Mouse (Mus musculus) lung, adult 2 months (tissue): ENCODE measurements around the gene Sox5.

Experiments used
- CTCF ChIP-seq: fragments of 200-500 bp; IDR thresholded peaks from 2 replicates; pipeline ENCODE4 v1.5.1; 2011; ENCODE audit warnings: mild to moderate bottlenecking, low read length, control low read depth; ENCODE audit not compliant: insufficient read depth
- POLR2A ChIP-seq: fragments of 200-500 bp; IDR thresholded peaks from 2 replicates; pipeline ENCODE4 v1.6.1; 2011; ENCODE audit warnings: low read depth, mild to moderate bottlenecking, control low read depth, low read length, borderline replicate concordance; ENCODE audit errors: extremely low read depth

GRCm38 (mm10) chr6:144783295-144783694, 1.5 kb upstream of the Sox5 start:
- TF ChIP-seq POLR2A (no peak), CTCF (no peak)
